Mouse (Mus musculus) activated CD4-positive, CD25-positive, alpha-beta regulatory T cell (primary cell): Measurements from ENCODE around the gene Washc3. TPM values are rescaled to one million over a fixed set of nuclear protein-coding genes. Genes with fewer than 3 reads are reported as not detected.

Experiments used
- polyA plus RNA-seq, 2 experiments: library from polyadenylated mRNA; unstranded; fragments of 100-300 nt; shearing (Covaris generic); gene quantifications; one replicate each; pipeline ENCODE4 v1.2.1; 2017

The Washc3 gene
- 100 to 1,000 TPM in 1 of 2 experiments, 10 to 100 TPM in 1; 99.7 to 120 TPM for polyA plus RNA-seq

GRCm38 (mm10) chr10:88200951-88201638 is at the start of gene Washc3:
TSS of gene Washc3 (plus strand) at chr10:88201093.

Other genes with a start within 250 kb of the Washc3 start
- under 1 TPM in 1 of 2 experiments, not detected in 1; 0.47 TPM for gene Pmch, start 110.0 kb upstream of the Washc3 start, polyA plus RNA-seq
- gene Parpbp, start 54.2 kb upstream of the Washc3 start, polyA plus RNA-seq, result 1 to 10 TPM; 1.3 to 1.9 TPM
- 10 to 100 TPM; 30.4 to 32.3 TPM for gene Nup37, start 54.1 kb upstream of the Washc3 start, polyA plus RNA-seq
- 1 to 10 TPM in 1 of 2 experiments, under 1 TPM in 1; 0.43 to 1.1 TPM for gene Dram1, start 178.0 kb downstream of the Washc3 start, polyA plus RNA-seq
- gene Gnptab, start 178.0 kb downstream of the Washc3 start, polyA plus RNA-seq, result 10 to 100 TPM; 10.9 to 16.3 TPM